7 mouse cellular contexts compared by ENCODE assay signal in the genomic region with DNA sequence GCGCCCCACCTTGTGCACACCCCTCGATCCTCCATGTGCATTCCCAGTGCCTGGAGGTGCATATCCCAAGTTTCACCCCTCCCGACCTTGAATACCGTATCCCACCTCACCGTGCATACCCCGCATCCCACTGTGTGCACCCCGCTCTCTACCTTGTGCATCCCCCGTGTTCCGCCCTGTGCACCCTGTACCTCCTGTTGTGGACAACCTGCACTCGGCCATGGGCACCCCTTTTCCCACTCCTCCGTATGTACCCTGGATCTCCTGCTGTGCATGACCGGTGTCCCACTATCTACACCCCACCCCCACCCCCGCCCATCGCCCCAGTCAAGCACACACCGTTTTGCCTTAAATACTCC. TPM values are rescaled to one million over a fixed set of nuclear protein-coding genes. Genes with fewer than 3 reads are reported as not detected.
DNase-seq lines count a peak whose midpoint lies in the region; ATAC-seq and TF ChIP-seq lines count a peak whose summit lies in the region.

No protein-coding gene starts in this region.

- ATAC-seq in lung, postnatal 0 days = no peak
- no peak for ATAC-seq in embryonic facial prominence, embryonic 14.5 days (ENCODE audit: low read depth)
- no peak; the same call in 1 of the 2 replicates for ATAC-seq in intestine, embryonic 15.5 days
- ATAC-seq in midbrain, postnatal 0 days (ENCODE audit: low FRiP score) = no peak; the same call in 1 of the 2 replicates

- TF ChIP-seq CTCF in lung, postnatal 0 days (IDR thresholded peaks at IDR 0.05) = no peak
- TF ChIP-seq CTCF in midbrain, postnatal 0 days (IDR thresholded peaks at IDR 0.05) = no peak

- H3K9ac ChIP-seq in lung, postnatal 0 days (replicated peaks; ENCODE audit: low read depth) = no peak overlapping the region
- H3K9ac ChIP-seq in embryonic facial prominence, embryonic 14.5 days (ENCODE audit: low read depth, low read length) = peak overlapping the region; percentile 85
- H3K9ac ChIP-seq in intestine, embryonic 15.5 days = peak overlapping the region; percentile 89
- H3K9ac ChIP-seq in midbrain, postnatal 0 days (replicated peaks; ENCODE audit: low read length, poor library complexity, severe bottlenecking) = peak overlapping the region; percentile 62; the same call in 1 of the 2 replicates

- DNase-seq in lung, postnatal 0 days (ENCODE audit: low spot score) = no peak
- DNase-seq in lung, postnatal 10 days = no peak
- no peak for DNase-seq in embryonic facial prominence, embryonic 14.5 days (ENCODE audit: low spot score)
- DNase-seq in midbrain, postnatal 0 days (ENCODE audit: low spot score) = no peak
- no peak for DNase-seq in right cerebral cortex, postnatal 4 days
- DNase-seq in layer of hippocampus, postnatal 36 days = no peak

- no peak overlapping the region for H3K27ac ChIP-seq in lung, postnatal 0 days (ENCODE audit: low read length)
- H3K27ac ChIP-seq in embryonic facial prominence, embryonic 14.5 days (replicated peaks; ENCODE audit: low read depth, low read length) = no peak overlapping the region
- H3K27ac ChIP-seq in intestine, embryonic 15.5 days = no peak overlapping the region
- no peak overlapping the region for H3K27ac ChIP-seq in midbrain, postnatal 0 days (ENCODE audit: low read depth, low read length)

- WGBS in lung, postnatal 0 days = under 1% methylated on average over 15 of the region's 15 CpGs
- 2% methylated on average over 15 of the region's 15 CpGs for WGBS in embryonic facial prominence, embryonic 14.5 days
- WGBS in intestine, embryonic 15.5 days = 3% methylated on average over 15 of the region's 15 CpGs
- WGBS in midbrain, postnatal 0 days = 3% methylated on average over 15 of the region's 15 CpGs

- peak overlapping the region; percentile 66 for H3K4me3 ChIP-seq in lung, postnatal 0 days (ENCODE audit: low read depth, low read length)
- H3K4me3 ChIP-seq in embryonic facial prominence, embryonic 14.5 days (ENCODE audit: low read depth, low read length) = peak overlapping the region; percentile 76
- H3K4me3 ChIP-seq in intestine, embryonic 15.5 days (replicated peaks) = peak overlapping the region; percentile 83
- H3K4me3 ChIP-seq in midbrain, postnatal 0 days (ENCODE audit: low read depth, low read length) = peak overlapping the region; percentile 73

- peak overlapping the region; percentile 94 for H3K4me2 ChIP-seq in lung, postnatal 0 days (replicated peaks; ENCODE audit: low read depth, low read length)
- peak overlapping the region; percentile 98 for H3K4me2 ChIP-seq in embryonic facial prominence, embryonic 14.5 days (ENCODE audit: low read depth, low read length)
- H3K4me2 ChIP-seq in intestine, embryonic 15.5 days (replicated peaks) = peak overlapping the region; percentile 97
- H3K4me2 ChIP-seq in midbrain, postnatal 0 days (ENCODE audit: low read depth, low read length, poor library complexity, severe bottlenecking) = peak overlapping the region; percentile 93

- no peak for TF ChIP-seq EP300 in lung, postnatal 0 days (IDR thresholded peaks at IDR 0.05)

- H3K36me3 ChIP-seq in lung, postnatal 0 days (ENCODE audit: insufficient read depth, low read length) = no peaks in the 10 kb centered on the region
- H3K36me3 ChIP-seq in embryonic facial prominence, embryonic 14.5 days (ENCODE audit: control insufficient read depth, insufficient read depth, low read length) = no peaks in the 10 kb centered on the region
- no peaks in the 10 kb centered on the region for H3K36me3 ChIP-seq in intestine, embryonic 15.5 days
- no peaks in the 10 kb centered on the region for H3K36me3 ChIP-seq in midbrain, postnatal 0 days (ENCODE audit: insufficient read depth, low read length)

- H3K4me1 ChIP-seq in lung, postnatal 0 days (ENCODE audit: insufficient read depth, low read depth, low read length) = peaks cover 8% of the 10 kb centered on the region; the same call in 1 of the 2 replicates
- H3K4me1 ChIP-seq in embryonic facial prominence, embryonic 14.5 days (ENCODE audit: control insufficient read depth, insufficient read depth, low read length) = peaks cover 4% of the 10 kb centered on the region; the same call in 1 of the 2 replicates
- peaks cover 9% of the 10 kb centered on the region for H3K4me1 ChIP-seq in intestine, embryonic 15.5 days (replicated peaks)
- 0 out of 2 replicates have a peak, but pooled peaks cover 3% of the 10 kb centered on the region for H3K4me1 ChIP-seq in midbrain, postnatal 0 days (ENCODE audit: insufficient read depth, low read length)

- H3K27me3 ChIP-seq in lung, postnatal 0 days (replicated peaks; ENCODE audit: insufficient read depth, low read length) = no peaks in the 10 kb centered on the region
- H3K27me3 ChIP-seq in embryonic facial prominence, embryonic 14.5 days (replicated peaks; ENCODE audit: control insufficient read depth, insufficient read depth, low read length) = no peaks in the 10 kb centered on the region
- H3K27me3 ChIP-seq in intestine, embryonic 15.5 days (replicated peaks) = no peaks in the 10 kb centered on the region
- no peaks in the 10 kb centered on the region for H3K27me3 ChIP-seq in midbrain, postnatal 0 days (ENCODE audit: insufficient read depth, low read length)

- H3K9me3 ChIP-seq in lung, postnatal 0 days (ENCODE audit: low read length) = no peaks in the 10 kb centered on the region
- no peaks in the 10 kb centered on the region for H3K9me3 ChIP-seq in embryonic facial prominence, embryonic 14.5 days (ENCODE audit: control insufficient read depth, low read length)
- H3K9me3 ChIP-seq in intestine, embryonic 15.5 days = no peaks in the 10 kb centered on the region
- H3K9me3 ChIP-seq in midbrain, postnatal 0 days (ENCODE audit: low read length) = no peaks in the 10 kb centered on the region

RNA-seq across cellular contexts. Expression of a gene that starts 0.9 kb away (rescaled TPM):
- polyA plus RNA-seq in lung, postnatal 0 days (2015; fragmentation: Nextera tagmentation; extraction: Ambion mirVana) = 5.0 and 5.1 TPM in 2 replicates
- polyA plus RNA-seq in embryonic facial prominence, embryonic 14.5 days (2014; fragmentation: Nextera tagmentation; extraction: Ambion mirVana) = 13.1 and 15.4 TPM in 2 replicates
- polyA plus RNA-seq in intestine, embryonic 15.5 days (2015; fragmentation: Nextera tagmentation; extraction: Ambion mirVana) = 11.2 and 12.3 TPM in 2 replicates
- total RNA-seq in midbrain, postnatal 0 days (2014; rRNA removed) = 25.6 and 32.2 TPM in 2 replicates
- polyA plus RNA-seq in midbrain, postnatal 0 days (2015; fragmentation: Nextera tagmentation; extraction: Ambion mirVana) = 18.1 TPM in 2 replicates
- total RNA-seq in layer of hippocampus, postnatal 36 days (2021) = 10 to 100 TPM; 11.6 to 11.8 TPM

RNA-seq across cellular contexts. Expression of a gene that starts 42.8 kb away (rescaled TPM):
- 7.3 and 14.7 TPM in 2 replicates for polyA plus RNA-seq in lung, postnatal 0 days (2015; fragmentation: Nextera tagmentation; extraction: Ambion mirVana)
- polyA plus RNA-seq in embryonic facial prominence, embryonic 14.5 days (2014; fragmentation: Nextera tagmentation; extraction: Ambion mirVana) = 52.9 and 67.0 TPM in 2 replicates
- 54.8 and 56.8 TPM in 2 replicates for polyA plus RNA-seq in intestine, embryonic 15.5 days (2015; fragmentation: Nextera tagmentation; extraction: Ambion mirVana)
- 28.5 and 38.1 TPM in 2 replicates for total RNA-seq in midbrain, postnatal 0 days (2014; rRNA removed)
- polyA plus RNA-seq in midbrain, postnatal 0 days (2015; fragmentation: Nextera tagmentation; extraction: Ambion mirVana) = 66.6 and 74.1 TPM in 2 replicates
- 100 to 1,000 TPM; 397 to 414 TPM for total RNA-seq in layer of hippocampus, postnatal 36 days (2021)
